Mouse (Mus musculus) embryonic fibroblast, embryonic 13.5 days (primary cell): Measurements from ENCODE around the gene Pgm5.

Source experiments
- CTCF ChIP-seq: IDR thresholded peaks from 2 replicates; pipeline ENCODE4 v1.5.1; 2011; ENCODE audit warnings: mild to moderate bottlenecking, control low read depth, low read length, moderate library complexity, borderline replicate concordance; ENCODE audit not compliant: insufficient read depth
- POLR2A ChIP-seq: IDR thresholded peaks from 2 replicates; pipeline ENCODE4 v1.6.1; 2011; ENCODE audit warnings: low read depth, mild to moderate bottlenecking, control low read depth, low read length, moderate library complexity

GRCm38 (mm10) chr19:24746266-24746875 lies 115.3 kb downstream of the Pgm5 start:
- TF ChIP-seq POLR2A = no peak
- TF ChIP-seq CTCF = no peak
